Mouse (Mus musculus) hindbrain, postnatal 0 days (tissue): ENCODE results near the gene Tmem95. TPM values are rescaled to one million over a fixed set of nuclear protein-coding genes. Genes with fewer than 3 reads are reported as not detected.

Experiments used
- ATAC-seq: fragments of 200-750 bp; cut with Nextera tagmentation; 2 replicates; pipeline ENCODE4 v1.8.0; 2017; ENCODE audit warnings: mild to moderate bottlenecking, moderate TSS enrichment, moderate library complexity
- DNase-seq: peaks from one replicate; pipeline ENCODE4 v3.0.0-alpha.2; 2015; ENCODE audit warnings: low spot score
- H3K27ac ChIP-seq: fragments of 300-500 bp; sonication (generic); 2 replicates; pipeline ENCODE4 v1.5.1; 2014; ENCODE audit warnings: mild to moderate bottlenecking
- H3K27me3 ChIP-seq: fragments of 300-500 bp; sonication (generic); 2 replicates; pipeline ENCODE4 v1.6.1; 2014; ENCODE audit warnings: low read length, mixed read lengths; ENCODE audit not compliant: insufficient read depth
- H3K36me3 ChIP-seq: fragments of 300-500 bp; sonication (generic); 2 replicates; pipeline ENCODE4 v1.6.1; 2014; ENCODE audit warnings: low read length, mixed read lengths; ENCODE audit not compliant: insufficient read depth
- H3K4me1 ChIP-seq: fragments of 300-500 bp; sonication (generic); 2 replicates; pipeline ENCODE4 v1.6.1; 2014; ENCODE audit warnings: antibody characterized with exemption, low read length, mixed read lengths; ENCODE audit not compliant: insufficient read depth
- H3K4me2 ChIP-seq: fragments of 300-500 bp; sonication (generic); 2 replicates; pipeline ENCODE4 v1.6.1; 2014; ENCODE audit warnings: low read depth, mild to moderate bottlenecking, low read length, moderate library complexity, mixed read lengths
- H3K4me3 ChIP-seq: fragments of 300-500 bp; sonication (generic); 2 replicates; pipeline ENCODE4 v1.5.1; 2014; ENCODE audit warnings: low read length
- H3K9ac ChIP-seq: fragments of 300-500 bp; sonication (generic); replicated peaks from 2 replicates; pipeline ENCODE4 v1.6.1; 2014; ENCODE audit warnings: mild to moderate bottlenecking, low read length, moderate library complexity, mixed read lengths
- H3K9me3 ChIP-seq: fragments of 300-500 bp; sonication (generic); 2 replicates; pipeline ENCODE4 v1.6.1; 2016; ENCODE audit warnings: low read length, mixed read lengths
- CTCF ChIP-seq: IDR thresholded peaks from 2 replicates; pipeline ENCODE4 v1.5.1; 2016; ENCODE audit warnings: antibody characterized with exemption, control low read depth, low read depth
- WGBS: fragments of 180-500 bp; shearing (Covaris S2); extraction: QIAGEN DNeasy Blood & Tissue Kit; methylation state at CpG from one replicate; pipeline ENCODE4 v1.1.7; 2014; 5-methylcytosine and 5-hydroxymethylcytosine counted together
- polyA plus RNA-seq: library from polyadenylated mRNA; unstranded; fragments of >200 nt; fragmentation: Nextera tagmentation; extraction: Ambion mirVana; gene quantifications from 2 replicates; pipeline ENCODE4 v1.2.1, GENCODE M21; 2015
- total RNA-seq: library from RNA; depleted of rRNA; stranded (reverse); fragments of >200 nt; gene quantifications from 2 replicates; pipeline ENCODE4 v1.2.3, GENCODE M21; 2014

The Tmem95 gene
- total and polyA plus RNA-seq, 2 experiments from 2014 or later, result not detected

GRCm38 (mm10) chr11:69880506-69880852, 2.7 kb upstream of the Tmem95 start:
- Histone ChIP-seq H3K27ac (peak overlapping the region; percentile 57), H3K36me3 (no peaks in the 10 kb centered on the region), H3K27me3 (no peaks in the 10 kb centered on the region), H3K4me1 (peaks cover 5% of the 10 kb centered on the region; the same call in 1 of the 2 replicates), H3K4me3 (peak overlapping the region; percentile 34), H3K4me2 (peak overlapping the region; percentile 54), H3K9ac (peak overlapping the region; percentile 37; the same call in 1 of the 2 replicates), H3K9me3 (no peaks in the 10 kb centered on the region)
- peak; percentile 86 for TF ChIP-seq CTCF
- ATAC-seq, result peak; percentile 52
- peak; percentile 83 for DNase-seq
- under 1% methylated on average over 18 of the region's 18 CpGs for WGBS

- ATAC-seq (no peak), DNase-seq (no peak)
- no peak for TF ChIP-seq CTCF
- Histone ChIP-seq H3K4me3 (peak overlapping the region; percentile 34), H3K27ac (no peak overlapping the region), H3K9ac (peak overlapping the region; percentile 37; the same call in 1 of the 2 replicates), H3K27me3 (no peaks in the 10 kb centered on the region), H3K9me3 (no peaks in the 10 kb centered on the region), H3K4me2 (peak overlapping the region; percentile 54), H3K4me1 (peaks cover 5% of the 10 kb centered on the region; the same call in 1 of the 2 replicates), H3K36me3 (no peaks in the 10 kb centered on the region)
- 58% methylated on average over 15 of the region's 15 CpGs for WGBS
Measured at GRCm38 (mm10) chr11:69879711-69880110, 1.9 kb upstream of the Tmem95 start.

- no peak overlapping the region for H3K4me3 ChIP-seq
- ATAC-seq (no peak), DNase-seq (no peak)
- H3K4me1 ChIP-seq, result peaks cover 5% of the 10 kb centered on the region; the same call in 1 of the 2 replicates
- H3K36me3 ChIP-seq, result no peaks in the 10 kb centered on the region
- TF ChIP-seq CTCF, result no peak
- H3K27ac ChIP-seq, result no peak overlapping the region
- H3K9me3 ChIP-seq, result no peaks in the 10 kb centered on the region
- H3K27me3 ChIP-seq, result no peaks in the 10 kb centered on the region
- H3K9ac ChIP-seq, result no peak overlapping the region
- 89% methylated on average over 6 of the region's 6 CpGs for WGBS
- no peak overlapping the region for H3K4me2 ChIP-seq
Measured at GRCm38 (mm10) chr11:69878952-69879351, 1.1 kb upstream of the Tmem95 start.

- DNase-seq (peak; percentile 18), ATAC-seq (no peak)
- Histone ChIP-seq H3K4me3 (no peak overlapping the region), H3K4me2 (no peak overlapping the region), H3K9me3 (no peaks in the 10 kb centered on the region), H3K9ac (no peak overlapping the region), H3K4me1 (peaks cover 5% of the 10 kb centered on the region; the same call in 1 of the 2 replicates), H3K27ac (no peak overlapping the region), H3K27me3 (no peaks in the 10 kb centered on the region), H3K36me3 (no peaks in the 10 kb centered on the region)
- 59% methylated on average over 3 of the region's 3 CpGs for WGBS
- no peak for TF ChIP-seq CTCF
Measured at GRCm38 (mm10) chr11:69878399-69878798, 581 bp upstream of the Tmem95 start.

GRCm38 (mm10) chr11:69876867-69877266, 951 bp downstream of the Tmem95 start:
- Histone ChIP-seq H3K9ac (no peak overlapping the region), H3K36me3 (no peaks in the 10 kb centered on the region), H3K4me2 (peak overlapping the region; percentile 42), H3K4me3 (0 out of 2 replicates have a peak overlapping the region, but pooled peaks have one; percentile 7), H3K27ac (no peak overlapping the region), H3K9me3 (no peaks in the 10 kb centered on the region), H3K4me1 (peaks cover 5% of the 10 kb centered on the region; the same call in 1 of the 2 replicates), H3K27me3 (no peaks in the 10 kb centered on the region)
- ATAC-seq, result peak; percentile 58; the same call in 1 of the 2 replicates
- peak; percentile 88 for TF ChIP-seq CTCF
- 3% methylated on average over 12 of the region's 12 CpGs for WGBS
- DNase-seq, result peak; percentile 86

- ATAC-seq, result no peak
- Histone ChIP-seq H3K27me3 (no peaks in the 10 kb centered on the region), H3K9ac (no peak overlapping the region), H3K4me1 (peaks cover 5% of the 10 kb centered on the region; the same call in 1 of the 2 replicates), H3K4me2 (no peak overlapping the region), H3K4me3 (no peak overlapping the region), H3K36me3 (no peaks in the 10 kb centered on the region), H3K27ac (no peak overlapping the region), H3K9me3 (no peaks in the 10 kb centered on the region)
- DNase-seq, result no peak
- TF ChIP-seq CTCF, result no peak
- WGBS, result 68% methylated on average over 7 of the region's 7 CpGs
Measured at GRCm38 (mm10) chr11:69876186-69876585, 1.6 kb downstream of the Tmem95 start.

GRCm38 (mm10) chr11:69872451-69872850, 5.4 kb downstream of the Tmem95 start:
- ATAC-seq, result no peak
- WGBS, result 67% methylated on average over 4 of the region's 4 CpGs
- H3K4me2 ChIP-seq, result no peak overlapping the region
- no peaks in the 10 kb centered on the region for H3K9me3 ChIP-seq
- H3K36me3 ChIP-seq, result no peaks in the 10 kb centered on the region
- no peak overlapping the region for H3K27ac ChIP-seq
- H3K9ac ChIP-seq, result no peak overlapping the region
- H3K4me1 ChIP-seq, result peaks cover 5% of the 10 kb centered on the region; the same call in 1 of the 2 replicates
- no peak for DNase-seq
- TF ChIP-seq CTCF, result no peak
- no peaks in the 10 kb centered on the region for H3K27me3 ChIP-seq
- H3K4me3 ChIP-seq, result no peak overlapping the region
